Mouse (Mus musculus) kidney, postnatal 4 days (tissue): ENCODE results near the gene Cytip.
"Not testable (repeated sequence)": the region's sequence is repeated elsewhere in the genome, so short reads cannot be mapped to it uniquely, and the experiment has no call there.

Source experiments
- DNase-seq, 2 experiments: peaks; one replicate each; pipeline ENCODE4 v3.0.0; 2021; ENCODE audit warnings: mixed read lengths in 2 of 2

Gene Cytip

DNA sequence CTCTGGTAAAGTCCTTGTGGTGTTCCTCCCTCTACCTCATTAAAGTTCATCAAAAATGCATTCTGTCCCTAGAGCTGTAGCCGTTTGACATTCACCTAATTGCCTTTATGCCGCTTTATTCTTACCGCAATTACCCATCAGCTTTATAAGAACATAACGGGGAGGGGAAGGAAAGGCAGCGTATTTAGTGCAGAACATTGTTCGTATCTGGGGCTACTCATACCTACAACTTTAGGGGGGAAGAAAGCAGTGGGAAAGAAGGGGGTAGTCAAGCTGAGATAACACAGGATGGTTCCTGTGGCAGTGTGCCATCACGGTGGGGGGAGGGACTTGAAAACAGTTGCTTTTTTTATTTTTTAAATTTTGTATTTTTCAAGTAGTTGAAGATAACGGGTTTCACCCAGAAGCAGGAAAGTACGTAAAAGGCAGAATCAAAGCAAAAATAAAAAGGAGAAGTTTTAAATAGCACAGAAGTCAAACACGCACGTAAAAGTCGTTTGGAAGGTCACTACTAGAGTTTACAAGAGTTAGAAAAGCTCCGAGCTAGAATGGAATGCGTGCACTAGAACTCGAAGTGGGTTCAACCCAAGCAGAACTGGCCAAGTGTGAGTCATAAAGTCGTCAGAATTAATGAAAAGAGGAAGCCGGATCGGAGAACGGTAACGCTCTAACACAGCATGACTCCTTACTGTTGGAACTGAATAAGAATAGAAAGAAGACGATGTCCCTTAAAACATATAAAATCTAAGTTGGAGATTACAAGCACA is 34.6 kb downstream of the Cytip start:
- DNase-seq = peak in 1 of 2 experiments; percentile 23

DNA sequence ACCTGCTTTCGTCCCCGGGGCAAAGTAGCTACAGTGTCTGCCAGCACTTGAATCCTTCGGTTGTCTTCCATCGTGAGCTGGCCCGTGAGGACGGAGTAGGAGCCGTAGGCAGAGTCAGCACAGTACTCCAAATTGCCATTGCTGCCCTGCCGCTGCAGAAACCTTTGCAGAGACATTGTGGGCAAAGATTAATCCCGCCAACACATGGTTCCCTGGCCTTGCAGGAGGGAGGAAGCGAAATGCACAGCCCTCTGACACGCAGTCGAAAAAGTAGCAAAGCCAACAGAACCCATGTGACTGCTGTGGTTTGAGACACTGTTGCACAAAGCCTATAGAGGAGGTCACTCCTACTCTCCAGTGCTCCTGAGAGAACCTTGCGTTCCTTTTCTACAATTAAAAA is 35.5 kb downstream of the Cytip start:
- DNase-seq = no peak

DNA sequence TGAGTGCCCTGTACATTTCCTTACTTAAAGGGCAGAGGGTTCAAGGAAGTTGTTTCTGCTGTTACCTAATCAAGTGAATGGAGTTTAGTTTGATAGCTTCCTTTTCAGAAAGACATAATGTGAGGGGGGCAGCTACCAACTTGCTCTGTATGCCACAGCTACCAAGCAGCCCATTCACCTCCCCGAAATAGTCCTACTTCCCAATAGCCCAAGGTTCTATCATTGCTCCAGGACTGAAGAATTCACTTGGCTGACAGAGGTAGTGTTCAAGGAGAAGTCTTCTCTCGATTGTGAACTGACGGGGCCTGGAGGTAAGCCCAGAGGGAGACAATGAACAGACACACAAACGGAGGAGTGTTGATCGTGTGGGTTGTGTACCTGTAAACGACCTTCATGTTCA is 36.2 kb downstream of the Cytip start:
- no peak for DNase-seq

DNA sequence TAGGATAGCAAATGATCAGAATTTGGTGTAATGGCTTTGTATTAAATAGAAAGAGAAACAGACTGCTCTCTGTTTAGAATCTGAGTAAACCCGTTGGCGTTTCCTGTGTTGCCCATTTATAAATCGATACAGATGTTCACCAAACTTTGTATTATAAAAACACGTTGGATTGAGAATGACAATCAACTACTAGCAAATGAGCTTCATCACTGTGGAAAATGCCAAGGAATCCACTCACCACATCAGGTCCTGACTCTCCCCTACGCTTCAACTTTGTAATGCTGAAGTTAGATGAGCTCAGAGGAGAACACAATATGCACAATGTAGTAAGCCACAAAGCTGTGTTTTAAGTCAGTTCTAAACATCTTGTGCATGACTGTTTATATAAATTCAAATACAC is 36.8 kb downstream of the Cytip start:
- no peak for DNase-seq

DNA sequence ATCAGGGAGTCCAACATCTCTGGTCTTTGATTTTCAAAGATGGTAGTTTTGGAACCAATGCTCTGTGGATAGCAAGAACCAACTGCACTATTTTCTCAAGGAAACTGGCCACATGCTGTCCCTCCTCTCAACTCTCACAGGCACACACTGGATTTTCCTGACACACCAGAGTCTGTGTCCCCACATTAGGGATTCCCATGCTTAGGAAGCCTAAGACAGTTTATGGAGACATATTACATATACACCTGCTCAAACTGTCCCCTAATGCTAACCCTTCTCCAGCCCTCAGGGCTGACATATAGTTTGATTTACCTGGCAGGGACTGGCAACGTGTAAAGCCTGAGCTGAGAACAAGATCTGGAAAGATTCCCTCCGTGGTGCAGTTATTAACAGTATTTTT is 37.2 kb downstream of the Cytip start:
- DNase-seq = no peak

DNA sequence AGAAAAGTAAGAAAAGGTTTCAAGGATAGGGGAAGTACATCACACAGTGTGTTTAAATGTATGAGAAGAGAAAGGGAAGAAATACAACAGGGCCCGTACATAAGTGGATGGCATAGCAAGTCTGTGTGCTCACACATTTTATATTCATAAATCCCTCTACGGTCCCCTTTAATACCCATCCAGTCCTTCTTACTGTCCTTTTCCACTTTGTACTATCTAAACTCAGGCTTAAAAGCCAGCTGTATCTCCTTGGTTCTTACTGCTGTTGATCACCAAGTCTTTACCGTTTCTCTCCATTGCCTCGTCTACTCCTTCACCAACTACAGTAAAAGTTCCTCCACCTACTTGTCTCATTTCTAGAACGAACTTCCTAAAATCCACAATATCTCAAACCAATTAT is 37.9 kb downstream of the Cytip start:
- no peak for DNase-seq

DNA sequence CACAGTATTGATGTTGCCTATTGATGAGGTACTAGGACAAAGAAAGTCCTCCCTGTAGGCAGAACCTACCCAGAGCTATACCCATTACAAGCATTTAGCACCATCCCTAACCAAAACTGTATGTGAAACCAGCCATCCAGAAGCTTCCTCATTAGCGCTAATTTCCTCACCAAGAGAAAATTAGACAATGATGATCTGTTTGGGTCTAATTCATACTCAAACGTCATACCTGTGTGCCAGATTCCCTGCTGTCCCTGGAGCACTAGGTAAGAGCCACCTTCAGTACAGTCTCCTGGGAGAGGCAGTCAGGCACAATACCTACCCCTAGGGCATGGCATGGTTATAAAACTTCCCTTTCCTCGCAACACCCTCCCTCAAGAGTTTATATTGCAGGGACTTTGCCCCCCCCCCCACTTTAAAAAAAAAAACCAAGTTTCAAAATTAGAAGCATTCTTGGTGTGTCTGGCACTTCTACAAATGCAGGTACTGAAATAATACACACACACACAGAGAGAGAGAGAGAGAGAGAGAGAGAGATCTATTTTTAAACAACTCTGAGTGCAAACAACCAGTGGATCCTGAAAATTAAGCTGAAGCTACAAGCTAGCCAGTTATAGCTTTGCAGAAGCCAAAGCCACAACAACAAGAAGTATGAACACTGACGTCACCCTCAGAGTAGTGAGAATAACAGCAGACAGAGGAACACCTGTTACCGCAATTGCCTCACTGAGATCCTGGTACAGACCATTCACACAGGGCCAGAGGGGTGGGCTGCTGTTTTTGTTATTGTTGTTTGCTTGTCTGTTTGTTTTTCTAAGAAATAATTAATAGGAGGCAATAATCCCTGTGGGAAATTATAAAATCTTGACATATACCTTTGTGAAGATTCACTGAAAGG is 38.6 kb downstream of the Cytip start:
- no peak for DNase-seq

DNA sequence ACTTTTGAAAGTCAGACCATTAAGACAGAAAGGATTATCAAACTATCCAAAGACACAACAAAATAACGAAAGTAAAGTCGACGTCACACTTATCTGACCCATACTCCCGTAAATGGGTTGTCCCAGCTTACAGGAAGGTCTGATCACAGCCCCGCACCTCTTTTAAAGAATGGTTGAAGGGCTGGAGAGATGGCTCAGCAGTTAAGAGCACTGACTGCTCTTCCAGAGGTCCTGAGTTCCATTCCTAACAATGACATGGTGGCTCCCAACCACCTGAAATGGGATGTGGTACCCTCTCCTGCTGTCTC is 39.3 kb downstream of the Cytip start:
- no peak for DNase-seq

DNA sequence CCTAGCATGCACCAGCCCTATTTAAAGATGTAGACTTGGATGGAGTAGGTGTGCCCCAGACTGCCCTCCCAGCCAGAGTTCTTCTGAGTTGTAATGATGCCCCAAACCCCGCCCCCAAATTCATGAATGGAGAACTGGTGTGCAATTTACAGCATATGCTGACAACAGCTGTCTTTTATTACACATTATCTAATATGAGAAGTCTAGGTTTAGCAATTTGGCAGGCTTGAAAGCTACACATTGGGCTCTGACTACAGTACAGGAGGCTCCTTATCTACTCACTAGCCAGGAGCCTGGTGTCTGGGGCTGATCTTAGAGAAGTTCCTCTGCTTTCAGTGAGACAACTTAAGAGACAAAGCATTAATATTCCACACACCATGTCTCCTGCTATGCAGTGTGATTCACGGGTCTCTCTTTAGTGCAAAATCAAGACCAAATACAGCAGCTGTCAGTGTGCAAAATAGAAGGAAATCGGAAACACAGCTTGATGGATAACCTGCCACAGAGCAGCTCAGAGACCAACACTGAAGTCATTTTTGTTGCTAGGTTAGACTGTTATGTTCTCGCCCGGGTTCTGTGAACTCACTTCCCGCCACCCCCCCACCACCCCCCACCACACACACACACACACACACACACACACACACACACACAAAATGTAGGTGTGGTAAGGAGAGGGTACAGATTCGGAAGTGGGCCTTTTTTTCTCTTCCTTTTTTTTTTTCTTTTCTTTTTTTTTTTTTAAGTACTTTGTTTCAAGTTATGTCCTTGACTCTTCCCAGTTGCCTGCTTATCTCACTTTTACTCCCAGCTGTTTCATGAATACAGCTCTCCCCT is 39.8 kb downstream of the Cytip start:
- DNase-seq = no peak

DNA sequence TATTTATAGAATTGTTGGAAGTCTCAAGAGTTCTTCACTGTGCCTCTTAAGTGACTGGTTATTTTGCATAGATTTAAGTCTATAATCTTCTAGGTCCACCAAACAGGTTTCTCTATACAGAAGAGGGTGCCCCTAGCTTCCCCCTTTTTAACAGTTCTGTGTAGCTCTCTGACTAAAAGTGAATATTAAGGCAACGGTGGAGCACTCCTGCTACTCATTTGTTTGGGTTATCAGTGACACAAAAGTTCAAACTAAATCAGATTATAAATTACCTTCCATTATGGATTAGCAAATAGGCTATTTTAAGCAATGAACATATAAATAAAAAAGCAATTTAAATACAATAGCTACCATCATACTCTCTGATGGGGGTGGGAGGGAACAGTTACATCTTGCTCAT is 40.8 kb downstream of the Cytip start:
- DNase-seq = no peak

DNA sequence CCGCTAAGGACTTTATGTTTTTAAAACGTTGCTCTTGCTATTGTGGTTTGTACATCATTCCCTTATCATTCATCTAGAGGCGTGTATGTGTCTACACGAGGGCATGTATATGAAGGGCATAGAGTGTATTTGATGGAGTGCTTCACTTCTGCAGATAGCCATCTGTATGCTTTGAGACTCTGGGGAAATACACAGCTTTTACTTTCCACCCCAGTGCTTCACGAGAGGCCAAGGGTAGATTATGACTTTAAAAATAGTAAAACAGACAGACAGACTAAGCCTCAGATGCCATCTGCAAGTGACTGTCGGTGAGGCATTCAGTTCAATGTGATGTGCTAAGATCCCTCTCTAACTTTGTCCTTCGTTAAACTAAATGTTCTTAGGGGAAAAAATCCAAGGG is 41.6 kb downstream of the Cytip start:
- DNase-seq = no peak

DNA sequence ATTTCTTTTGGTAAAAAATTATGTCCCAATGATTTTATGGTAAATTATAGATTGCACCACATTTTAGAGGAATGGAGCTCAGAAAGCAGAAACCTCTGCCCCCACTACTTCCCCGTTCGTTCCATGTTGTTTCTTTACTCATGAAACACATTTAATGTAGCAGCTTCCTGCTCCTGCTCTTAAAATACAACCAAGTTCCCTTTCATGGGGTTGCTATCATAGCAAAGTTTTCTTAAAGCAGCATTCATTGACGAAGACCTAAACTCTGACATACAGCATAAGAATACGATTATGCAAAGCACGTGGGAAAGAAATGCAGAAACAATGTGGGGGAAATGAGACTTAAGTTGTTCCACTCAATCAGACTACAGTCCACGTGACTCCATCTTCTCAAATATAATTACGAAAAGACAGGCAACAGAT is 45.3 kb downstream of the Cytip start:
- DNase-seq = no peak

DNA sequence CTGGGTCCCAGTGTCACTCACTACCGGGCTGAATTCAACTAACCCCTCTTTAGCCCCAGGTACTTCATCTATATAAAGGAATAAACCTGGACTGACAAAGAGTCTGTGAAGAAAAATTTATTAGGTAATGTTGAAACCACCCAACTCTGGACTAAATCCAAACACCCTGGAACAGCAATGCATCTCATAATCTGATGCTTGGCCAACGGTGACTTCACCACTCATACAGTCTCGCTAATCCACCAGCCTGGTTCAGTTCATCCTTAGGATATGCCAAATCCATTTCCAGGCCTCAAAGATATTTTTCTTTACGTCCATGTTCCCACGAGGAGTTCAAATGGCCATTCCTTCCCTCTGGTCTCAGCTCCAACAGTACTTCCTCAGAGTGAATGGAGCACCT is 48.8 kb downstream of the Cytip start:
- DNase-seq = no peak

DNA sequence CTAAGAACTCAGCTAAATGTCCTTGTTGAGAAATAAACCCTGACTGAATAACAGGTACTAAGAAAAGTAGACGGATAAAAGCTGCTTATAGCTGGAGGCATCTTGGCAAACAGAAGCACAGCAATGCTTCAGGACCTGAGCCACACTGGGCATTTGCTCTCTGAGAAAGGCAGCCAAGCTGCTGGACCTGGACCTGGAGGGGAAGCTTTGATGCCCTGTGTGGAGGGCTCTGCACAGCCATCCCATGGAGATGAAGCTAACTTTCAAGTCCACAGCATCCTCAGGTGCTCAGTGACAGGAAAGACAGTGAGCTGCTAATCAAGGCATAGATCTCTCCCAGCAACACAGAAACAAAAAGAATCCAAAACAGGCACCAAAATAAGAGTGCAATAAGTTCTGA is 54.8 kb downstream of the Cytip start:
- DNase-seq = no peak

DNA sequence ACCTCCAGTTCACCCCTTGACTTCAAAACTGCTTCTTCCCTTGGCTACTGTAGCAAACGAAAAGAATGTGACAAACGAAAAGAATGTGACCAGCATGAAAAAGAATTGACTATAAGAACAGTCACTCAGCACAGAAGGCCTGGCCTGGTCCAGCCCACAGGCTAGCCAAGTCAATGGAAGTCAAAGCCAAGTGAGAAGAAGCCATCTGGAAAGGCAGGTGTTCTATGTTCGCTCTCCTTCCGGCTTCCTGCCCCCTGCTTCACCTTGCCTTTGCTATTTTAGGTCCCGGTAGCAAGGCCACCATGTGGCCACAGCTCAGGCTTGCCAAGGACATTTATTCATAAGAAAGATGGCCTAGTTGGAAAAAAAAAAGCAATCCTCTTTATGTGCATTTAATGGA is 56.7 kb downstream of the Cytip start:
- no peak for DNase-seq

DNA sequence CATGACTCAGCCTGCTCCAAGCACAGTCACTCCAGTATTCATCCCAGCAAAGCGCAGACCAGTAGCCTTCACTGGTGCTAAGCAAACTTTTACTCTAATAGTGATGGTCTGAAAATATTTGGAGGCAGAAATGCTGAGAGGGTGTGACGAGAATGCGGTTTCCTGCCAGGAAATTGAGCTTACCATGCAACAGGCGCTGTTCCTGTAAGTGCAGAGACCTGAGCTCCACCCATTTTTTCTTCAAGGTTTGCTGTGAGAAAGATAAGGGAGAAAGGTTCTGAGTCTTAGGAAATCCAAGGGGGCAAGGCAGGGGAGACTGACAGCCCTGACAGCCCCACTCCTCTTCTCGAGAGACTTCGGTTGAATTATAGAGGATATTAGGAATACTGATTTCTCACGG is 57.7 kb downstream of the Cytip start:
- DNase-seq = no peak

DNA sequence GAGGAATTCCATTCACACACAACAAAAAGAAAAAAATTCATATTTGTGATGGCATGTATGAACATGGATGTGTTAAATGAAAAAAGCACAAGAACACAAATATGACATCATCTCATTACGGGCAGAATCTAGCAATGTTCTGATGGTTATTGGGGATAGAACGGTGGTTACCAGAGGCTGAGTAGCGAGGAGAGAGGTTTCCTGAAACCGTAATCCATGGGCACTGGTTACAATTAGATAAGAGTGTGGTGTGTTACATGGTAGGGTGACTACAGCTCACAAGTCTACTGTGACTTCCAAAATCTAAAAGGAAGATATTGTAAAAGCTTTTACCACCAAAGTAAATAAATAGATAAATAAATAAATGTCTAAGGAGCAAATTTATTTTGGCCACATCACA is 58.8 kb downstream of the Cytip start:
- DNase-seq = no peak

DNA sequence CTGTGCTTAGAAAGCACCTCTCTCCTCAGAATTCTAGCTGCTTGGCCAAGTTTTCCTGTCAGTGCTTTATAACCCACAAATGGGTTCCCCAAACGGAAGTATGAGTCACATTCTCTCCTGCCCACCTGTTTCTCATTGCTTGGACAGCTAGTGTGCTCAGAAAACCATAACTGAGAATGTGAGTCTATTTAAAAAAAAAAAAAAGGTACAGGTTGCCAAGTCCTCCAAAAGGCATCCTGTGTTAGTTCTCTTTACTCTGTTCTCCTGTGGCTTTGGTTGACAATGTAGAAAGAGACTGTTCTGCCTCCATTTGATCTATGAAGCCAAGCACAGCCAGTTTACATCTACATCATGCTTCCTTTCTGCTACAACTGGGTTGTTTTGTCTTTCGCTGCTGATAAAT is 60.3 kb downstream of the Cytip start:
- no peak for DNase-seq

DNA sequence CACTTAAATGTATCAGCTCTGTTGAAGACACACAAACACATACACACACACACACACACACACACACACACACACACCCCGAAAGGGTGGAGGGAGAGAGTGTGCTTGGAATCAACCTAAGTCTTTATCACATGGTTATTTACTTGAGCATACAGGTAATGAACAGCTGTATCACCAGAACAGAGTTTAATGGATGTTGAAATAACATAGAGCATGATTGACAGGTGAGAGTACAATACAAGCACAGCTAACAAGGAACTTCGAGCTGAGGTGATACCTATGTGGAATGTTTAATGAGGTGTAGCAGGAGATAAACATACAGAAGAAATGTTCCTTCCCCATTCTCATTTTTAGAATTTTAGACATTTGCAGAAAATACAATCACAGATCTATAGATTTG is 62.7 kb downstream of the Cytip start:
- DNase-seq = no peak

DNA sequence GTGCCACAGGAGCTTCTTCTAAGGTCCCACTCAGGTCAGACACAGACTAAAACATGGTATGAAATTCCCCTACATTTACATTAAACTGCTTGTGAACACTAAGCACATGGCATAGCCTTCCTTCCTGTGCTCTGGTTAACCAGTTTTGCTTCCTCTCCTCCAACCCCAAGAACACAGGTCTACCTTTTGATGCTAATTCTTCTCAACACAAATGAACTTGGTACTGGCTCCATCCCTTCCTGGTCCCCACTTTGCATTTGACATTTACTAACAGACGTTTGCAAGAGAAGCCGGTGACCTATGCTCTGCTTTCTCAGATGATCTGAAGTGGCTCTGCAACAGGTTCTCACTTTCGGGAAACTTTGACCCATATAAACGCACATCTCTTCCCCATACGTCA is 65.4 kb downstream of the Cytip start:
- DNase-seq = no peak

DNA sequence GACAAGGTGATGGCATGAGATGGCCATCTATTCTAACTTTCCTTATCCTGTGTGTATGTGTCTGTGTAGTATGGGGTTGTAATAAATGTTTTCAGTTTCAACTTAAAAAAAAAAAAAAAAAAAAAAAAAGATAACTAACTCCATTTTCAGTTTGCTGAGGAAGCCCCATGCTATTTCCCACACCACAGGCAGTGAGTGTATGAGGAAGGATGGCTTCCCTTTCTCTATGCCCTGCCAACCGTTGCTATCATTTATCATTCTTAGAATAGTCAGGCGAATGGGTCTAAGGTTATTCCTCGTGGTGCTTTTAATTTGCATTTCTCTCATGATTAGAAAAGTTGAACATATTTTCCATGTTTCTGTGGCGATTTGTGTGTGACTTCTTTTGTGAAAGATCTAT is 84.2 kb downstream of the Cytip start:
- DNase-seq = no peak

DNA sequence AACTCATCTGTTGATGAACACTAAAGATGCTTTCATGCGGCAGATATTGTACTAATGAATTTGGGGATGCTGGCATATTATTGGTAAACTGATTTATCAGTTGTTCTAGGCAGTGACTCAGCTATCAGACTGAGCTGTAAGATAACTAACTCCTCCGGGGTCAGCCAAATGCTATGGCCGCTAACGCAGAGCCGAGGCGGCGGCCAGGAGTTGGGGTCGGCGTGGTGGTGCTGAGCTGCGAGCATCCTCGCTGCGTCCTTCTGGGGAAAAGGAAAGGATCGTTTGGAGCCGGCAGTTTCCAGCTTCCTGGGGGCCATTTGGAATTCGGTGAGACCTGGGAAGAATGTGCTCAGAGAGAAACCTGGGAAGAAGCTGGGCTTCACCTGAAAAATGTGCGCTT is 87.4 kb downstream of the Cytip start:
- DNase-seq = not testable (repeated sequence)

DNA sequence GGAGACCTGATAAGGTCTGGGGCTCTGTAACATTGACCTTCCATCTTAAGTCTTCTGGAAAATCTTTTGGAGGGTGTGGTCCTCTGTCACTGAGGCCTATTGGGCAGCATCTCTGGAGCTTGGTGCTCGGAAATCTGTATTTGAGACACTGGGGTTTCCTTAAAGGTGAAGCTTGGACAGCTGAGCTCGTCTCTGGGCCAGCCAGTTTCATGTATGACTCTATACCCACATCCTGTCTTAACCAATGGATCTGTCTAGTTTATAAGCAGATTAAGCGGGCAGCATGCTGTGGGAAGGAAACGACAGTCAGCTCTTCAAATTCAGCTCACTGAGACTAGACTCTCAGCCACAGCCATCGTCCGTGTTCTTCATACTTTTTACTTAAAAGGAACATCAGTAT is 88.3 kb downstream of the Cytip start:
- DNase-seq = no peak

DNA sequence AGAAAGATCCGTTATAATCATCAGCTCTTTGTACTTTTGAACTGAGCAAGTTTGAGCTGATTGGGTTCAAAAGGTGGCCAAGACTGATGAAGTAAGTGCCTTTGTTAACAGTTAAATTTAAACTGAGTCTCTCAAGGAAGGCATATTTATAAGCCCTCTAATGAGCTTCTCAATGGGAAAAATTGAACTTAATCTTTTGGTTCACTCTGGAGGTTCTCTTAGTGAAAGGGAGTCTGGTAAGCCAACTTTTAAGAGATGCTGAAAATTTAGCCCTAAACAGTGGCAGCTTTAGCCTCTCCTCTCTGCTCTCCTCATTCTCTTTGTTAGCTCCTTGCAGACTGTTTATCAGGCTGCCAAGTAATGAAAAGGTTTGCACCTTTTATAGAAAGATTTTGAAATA is 100.5 kb downstream of the Cytip start:
- no peak for DNase-seq
